Comparison of ENCODE assay signal across 10 mouse cellular contexts in the genomic region with DNA sequence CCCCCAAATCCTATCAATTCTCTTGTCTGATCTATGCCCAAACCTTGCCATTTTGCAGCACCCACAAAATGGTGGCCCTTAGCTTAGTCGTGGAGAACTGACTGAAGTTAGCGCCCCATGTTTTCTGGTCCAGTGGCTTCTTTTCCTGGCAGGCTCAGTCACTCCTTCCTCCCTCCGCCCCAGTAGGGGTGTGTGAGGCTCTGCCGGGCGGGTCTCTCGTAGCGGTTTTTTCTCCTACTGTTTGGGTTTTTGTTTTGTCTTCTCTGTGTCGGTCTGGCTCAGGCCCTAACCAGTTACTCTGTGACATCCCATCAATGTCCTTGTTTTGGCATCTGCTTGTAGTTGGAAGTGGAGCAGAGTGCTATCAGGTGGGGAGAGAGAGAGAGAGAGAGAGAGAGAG. TPM values are rescaled to one million over a fixed set of nuclear protein-coding genes. Genes with fewer than 3 reads are reported as not detected.
DNase-seq lines count a peak whose midpoint lies in the region; ATAC-seq and TF ChIP-seq lines count a peak whose summit lies in the region.
"Had no signal": no experiment of that assay in that cellular context is flagged by ENCODE, and none has a peak within 500 bp of the region (broad histone marks: within the 10 kb centered on the region; RNA-seq: fewer than 3 reads in every experiment).

No protein-coding gene starts in this region.

- intact Hi-C loops in heart, postnatal 25 days (cut with DNase I) = no loop called here

- H3K9ac ChIP-seq in heart, embryonic 14.5 days (ENCODE audit: low read length) = no peak overlapping the region
- no peak overlapping the region for H3K9ac ChIP-seq in stomach, embryonic 14.5 days (replicated peaks; ENCODE audit: low read depth, low read length)
- no peak overlapping the region for H3K9ac ChIP-seq in stomach, postnatal 0 days (ENCODE audit: low read length)
- H3K9ac ChIP-seq in kidney, postnatal 0 days (ENCODE audit: low read depth, low read length) = no peak overlapping the region
- H3K9ac ChIP-seq: limb, embryonic 15.5 days had no signal

- no peaks in the 10 kb centered on the region for H3K27me3 ChIP-seq in heart, embryonic 14.5 days (ENCODE audit: control insufficient read depth, insufficient read depth, low read length)
- H3K27me3 ChIP-seq in stomach, embryonic 14.5 days (ENCODE audit: control insufficient read depth, insufficient read depth, low read length) = no peaks in the 10 kb centered on the region
- no peaks in the 10 kb centered on the region for H3K27me3 ChIP-seq in stomach, postnatal 0 days (ENCODE audit: control insufficient read depth, insufficient read depth, low read length)
- no peaks in the 10 kb centered on the region for H3K27me3 ChIP-seq in kidney, postnatal 0 days (ENCODE audit: insufficient read depth, low read length)

- peak overlapping the region; percentile 16; the same call in 1 of the 2 replicates for H3K4me2 ChIP-seq in heart, embryonic 14.5 days (ENCODE audit: low read length)
- H3K4me2 ChIP-seq in stomach, embryonic 14.5 days (replicated peaks; ENCODE audit: low read depth, low read length) = 0 out of 2 replicates have a peak overlapping the region, but pooled peaks have one; percentile 3
- no peak overlapping the region for H3K4me2 ChIP-seq in stomach, postnatal 0 days (replicated peaks; ENCODE audit: low read depth)
- H3K4me2 ChIP-seq in kidney, postnatal 0 days (ENCODE audit: low read length) = peak overlapping the region; percentile 36
- H3K4me2 ChIP-seq: limb, embryonic 15.5 days had no signal

- no peak for TF ChIP-seq CTCF in stomach, postnatal 0 days (IDR thresholded peaks at IDR 0.05; ENCODE audit: low read depth)
- no peak for TF ChIP-seq CTCF in kidney, postnatal 0 days (IDR thresholded peaks at IDR 0.05; ENCODE audit: low read depth)

- H3K27ac ChIP-seq in heart, embryonic 14.5 days (replicated peaks in 1 of 2; ENCODE audit: control insufficient read depth in 1 of 2, insufficient read depth in 1 of 2, low read depth in 2 of 2, low read length in 2 of 2) = peak overlapping the region; percentile 43 to 83; a peak in 3 of 4 replicates
- H3K27ac ChIP-seq in stomach, embryonic 14.5 days (ENCODE audit: low read length) = no peak overlapping the region
- no peak overlapping the region for H3K27ac ChIP-seq in stomach, postnatal 0 days (replicated peaks)
- peak overlapping the region; percentile 87 for H3K27ac ChIP-seq in kidney, postnatal 0 days
- H3K27ac ChIP-seq: limb, embryonic 15.5 days had no signal

- no peaks in the 10 kb centered on the region for H3K9me3 ChIP-seq in heart, embryonic 14.5 days (ENCODE audit: control insufficient read depth, low read length)
- no peaks in the 10 kb centered on the region for H3K9me3 ChIP-seq in stomach, embryonic 14.5 days (ENCODE audit: control insufficient read depth, low read depth, low read length)
- no peaks in the 10 kb centered on the region for H3K9me3 ChIP-seq in stomach, postnatal 0 days (ENCODE audit: control insufficient read depth, low read length)
- no peaks in the 10 kb centered on the region for H3K9me3 ChIP-seq in kidney, postnatal 0 days (replicated peaks; ENCODE audit: low read length)
- H3K9me3 ChIP-seq: limb, embryonic 15.5 days had no signal

- no peaks in the 10 kb centered on the region for H3K36me3 ChIP-seq in heart, embryonic 14.5 days (ENCODE audit: control insufficient read depth, insufficient read depth, low read length)
- H3K36me3 ChIP-seq in stomach, embryonic 14.5 days (ENCODE audit: control insufficient read depth, insufficient read depth, low read length) = no peaks in the 10 kb centered on the region
- no peaks in the 10 kb centered on the region for H3K36me3 ChIP-seq in stomach, postnatal 0 days (ENCODE audit: control insufficient read depth, insufficient read depth, low read length)
- H3K36me3 ChIP-seq in kidney, postnatal 0 days (ENCODE audit: insufficient read depth, low read length) = no peaks in the 10 kb centered on the region
- H3K36me3 ChIP-seq: limb, embryonic 15.5 days had no signal

- no peak for TF ChIP-seq EP300 in stomach, postnatal 0 days (optimal IDR thresholded peaks at IDR 0.05)

- H3K4me3 ChIP-seq in heart, embryonic 14.5 days (ENCODE audit: control insufficient read depth in 1 of 2, insufficient read depth in 1 of 2, low read depth in 1 of 2, low read length in 2 of 2) = no peak overlapping the region
- no peak overlapping the region for H3K4me3 ChIP-seq in stomach, embryonic 14.5 days (ENCODE audit: low read depth, low read length)
- no peak overlapping the region for H3K4me3 ChIP-seq in stomach, postnatal 0 days (ENCODE audit: low read depth, low read length)
- H3K4me3 ChIP-seq in kidney, postnatal 0 days (replicated peaks; ENCODE audit: low read depth, low read length) = no peak overlapping the region
- H3K4me3 ChIP-seq: limb, embryonic 15.5 days had no signal

- ATAC-seq in heart, embryonic 14.5 days (ENCODE audit: insufficient number of reproducible peaks, insufficient read depth, low FRiP score, low read depth) = no peak
- no peak for ATAC-seq in stomach, embryonic 14.5 days (ENCODE audit: insufficient number of reproducible peaks, insufficient read depth, low FRiP score, low read depth)
- ATAC-seq in stomach, postnatal 0 days (ENCODE audit: low FRiP score, low TSS enrichment) = no peak
- no peak for ATAC-seq in kidney, postnatal 0 days (replicated peaks; ENCODE audit: low FRiP score, low read depth)

- peaks cover 19 to 26% of the 10 kb centered on the region in 2 experiments for H3K4me1 ChIP-seq in heart, embryonic 14.5 days (ENCODE audit: control insufficient read depth in 2 of 2, insufficient read depth in 2 of 2, low read length in 2 of 2)
- H3K4me1 ChIP-seq in stomach, embryonic 14.5 days (ENCODE audit: control insufficient read depth, insufficient read depth, low read length) = peaks cover 24% of the 10 kb centered on the region
- H3K4me1 ChIP-seq in stomach, postnatal 0 days (replicated peaks; ENCODE audit: control insufficient read depth, insufficient read depth) = peaks cover 5% of the 10 kb centered on the region; the same call in 1 of the 2 replicates
- peaks cover 39% of the 10 kb centered on the region for H3K4me1 ChIP-seq in kidney, postnatal 0 days (replicated peaks; ENCODE audit: insufficient read depth, low read length)

- DNase-seq in heart, postnatal 25 days (ENCODE audit: low spot score) = no peak
- no peak for DNase-seq in stomach, postnatal 0 days (ENCODE audit: low spot score)
- peak; percentile 63 for DNase-seq in kidney, postnatal 0 days (ENCODE audit: low spot score)
- peak; percentile 27 to 46 for DNase-seq in thymus, postnatal 36 days
- DNase-seq in adrenal gland, postnatal 14 days = no peak
- DNase-seq in spleen, postnatal 14 days (ENCODE audit: low spot score in 2 of 2) = no peak
- DNase-seq: cerebellum, adult 2 months had no signal

- 11% methylated on average over 8 of the region's 8 CpGs for WGBS in heart, embryonic 14.5 days
- 16% methylated on average over 8 of the region's 8 CpGs for WGBS in stomach, embryonic 14.5 days
- 10% methylated on average over 8 of the region's 8 CpGs for WGBS in stomach, postnatal 0 days
- 2% methylated on average over 8 of the region's 8 CpGs for WGBS in kidney, postnatal 0 days

RNA-seq across cellular contexts. Expression of a gene that starts 8.5 kb away (rescaled TPM):
- 251 and 261 TPM in 2 replicates for polyA plus RNA-seq in heart, embryonic 14.5 days (2014; fragmentation: Nextera tagmentation; extraction: Ambion mirVana)
- 100 to 1,000 TPM; 290 to 313 TPM for total RNA-seq in heart, postnatal 25 days (2021)
- 187 and 189 TPM in 2 replicates for polyA plus RNA-seq in stomach, embryonic 14.5 days (2014; fragmentation: Nextera tagmentation; extraction: Ambion mirVana)
- 163 and 183 TPM in 2 replicates for polyA plus RNA-seq in stomach, postnatal 0 days (2015; fragmentation: Nextera tagmentation; extraction: Ambion mirVana)
- 258 and 279 TPM in 2 replicates for polyA plus RNA-seq in kidney, postnatal 0 days (2015; fragmentation: Nextera tagmentation; extraction: Ambion mirVana)
- 220 and 252 TPM in 2 replicates for total RNA-seq in adrenal gland, postnatal 14 days (2021)

Comparison
In these comparisons a context has a peak if more than half of its experiments do, and no peak if none do; other contexts are left out.
1. H3K27ac ChIP-seq: peak in heart, embryonic 14.5 days (2 of 2) and kidney, postnatal 0 days (single experiment); none in stomach, embryonic 14.5 days (single experiment) and stomach, postnatal 0 days (single experiment).
2. DNase-seq: peak in kidney, postnatal 0 days (single experiment) and thymus, postnatal 36 days (2 of 2); none in heart, postnatal 25 days (single experiment), stomach, postnatal 0 days (single experiment), adrenal gland, postnatal 14 days (single experiment) and spleen, postnatal 14 days (0 of 2).